Mouse (Mus musculus): ENCODE results near the gene Zer1.
"Not testable (repeated sequence)": the region's sequence is repeated elsewhere in the genome, so short reads cannot be mapped to it uniquely, and the experiment has no call there.

- TF ChIP-seq CTCF (IDR thresholded peaks at IDR 0.05; ENCODE audit: insufficient read depth, low read length); POLR2A (IDR thresholded peaks at IDR 0.05; ENCODE audit: borderline replicate concordance, extremely low read depth, low read depth, low read length): not testable (repeated sequence)
Measured at GRCm38 (mm10) chr2:30159871-30160270, 35.5 kb upstream of the Zer1 start.
